Mouse (Mus musculus) bone marrow, adult 2 months (tissue): Measurements from ENCODE around the gene Snx9.

Source experiments
- CTCF ChIP-seq: fragments of 200-500 bp; IDR thresholded peaks from 2 replicates; pipeline ENCODE4 v1.5.1; 2011; ENCODE audit warnings: low read length, control low read depth; ENCODE audit not compliant: control insufficient read depth, insufficient read depth
- POLR2A ChIP-seq: fragments of 200-500 bp; IDR thresholded peaks from 2 replicates; pipeline ENCODE4 v1.6.1; 2011; ENCODE audit warnings: low read depth, mild to moderate bottlenecking, control low read depth, low read length, borderline replicate concordance; ENCODE audit not compliant: control insufficient read depth

DNA sequence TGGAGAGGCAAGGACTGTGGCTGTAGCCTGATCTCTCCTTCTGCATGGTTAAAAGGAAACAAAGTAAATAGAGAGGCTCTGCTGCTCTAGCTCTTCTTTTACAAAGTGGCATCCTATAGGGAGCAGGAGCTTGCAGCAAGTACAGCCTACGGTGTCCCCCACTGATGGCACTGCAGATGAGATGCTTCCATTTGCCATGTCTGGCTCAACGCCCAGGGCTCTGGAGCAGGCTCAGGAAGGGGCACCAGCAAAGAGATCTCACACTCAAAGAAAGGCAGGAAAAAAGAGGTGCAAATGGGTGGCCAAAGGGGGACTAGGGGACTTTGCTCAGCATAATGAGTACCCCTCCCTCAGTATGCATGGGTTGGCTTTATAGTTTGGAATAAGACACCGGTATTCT is 7.0 kb upstream of the Snx9 start:
- TF ChIP-seq POLR2A, result no peak
- TF ChIP-seq CTCF, result no peak
